ENCODE assay signal across 23 mouse cellular contexts in the genomic region with DNA sequence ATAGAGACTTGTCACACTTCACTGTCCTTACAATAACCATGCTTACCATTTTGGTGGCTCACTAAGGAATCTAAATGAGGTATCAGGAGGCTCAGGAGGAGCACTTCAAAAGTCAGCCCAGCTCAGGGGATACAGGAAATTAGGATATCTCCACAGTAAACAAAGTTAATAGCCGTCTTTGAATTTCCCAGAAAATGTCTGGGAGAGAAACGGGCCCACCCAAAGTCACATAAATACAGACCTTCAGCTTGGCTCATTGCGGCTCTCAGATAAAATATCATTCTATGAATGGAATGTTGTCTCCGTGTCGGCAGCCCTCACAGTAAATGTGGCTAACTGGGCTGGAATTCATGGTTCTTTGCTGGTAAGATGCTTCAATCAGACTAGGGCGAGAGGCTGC. TPM values are rescaled to one million over a fixed set of nuclear protein-coding genes. Genes with fewer than 3 reads are reported as not detected.
"Had no signal": no experiment of that assay in that cellular context is flagged by ENCODE, and none has a peak within 500 bp of the region (broad histone marks: within the 10 kb centered on the region; RNA-seq: fewer than 3 reads in every experiment).

No protein-coding gene starts in this region.

- ATAC-seq: midbrain, embryonic 16.5 days had no signal

- H3K4me3 ChIP-seq: lung, embryonic 15.5 days; midbrain, embryonic 10.5 days; midbrain, embryonic 12.5 days; myocyte; neural tube, embryonic 13.5 days; neural tube, embryonic 15.5 days had no signal

- H3K4me2 ChIP-seq: lung, embryonic 15.5 days; midbrain, embryonic 12.5 days; neural tube, embryonic 13.5 days; neural tube, embryonic 15.5 days had no signal

- H3K4me1 ChIP-seq: lung, embryonic 15.5 days; midbrain, embryonic 10.5 days; midbrain, embryonic 12.5 days; neural tube, embryonic 13.5 days; neural tube, embryonic 15.5 days had no signal

- H3K27ac ChIP-seq: liver, embryonic 14.5 days; lung, embryonic 15.5 days; midbrain, embryonic 10.5 days; midbrain, embryonic 12.5 days; neural tube, embryonic 13.5 days; neural tube, embryonic 15.5 days had no signal

- H3K9me3 ChIP-seq: lung, embryonic 15.5 days; midbrain, embryonic 10.5 days; midbrain, embryonic 12.5 days; neural tube, embryonic 13.5 days; neural tube, embryonic 15.5 days had no signal

- H3K27me3 ChIP-seq: lung, embryonic 15.5 days; midbrain, embryonic 12.5 days; neural tube, embryonic 13.5 days; neural tube, embryonic 15.5 days had no signal

- H3K9ac ChIP-seq: liver, embryonic 14.5 days; lung, embryonic 15.5 days; midbrain, embryonic 12.5 days; neural tube, embryonic 13.5 days; neural tube, embryonic 15.5 days had no signal

- H3K36me3 ChIP-seq: lung, embryonic 15.5 days; midbrain, embryonic 10.5 days; midbrain, embryonic 12.5 days; neural tube, embryonic 13.5 days; neural tube, embryonic 15.5 days had no signal

- DNase-seq: lung, adult 18-20 months; lung, postnatal 14 days; lung, postnatal 36 days; midbrain, embryonic 14.5 days; retina, postnatal 1 day; right cerebral cortex, adult 18-20 months; right cerebral cortex, postnatal 25 days; right cerebral cortex, postnatal 4 days; spleen, adult 18-20 months; thymus, adult 18-20 months; thymus, postnatal 14 days; thymus, postnatal 36 days had no signal

RNA-seq across cellular contexts. Expression of gene Gpr39, which starts 42.3 kb away (rescaled TPM):
- total RNA-seq: megakaryocyte, adult 5-6 weeks; megakaryocyte-erythroid progenitor cell, adult 5-6 weeks had no signal
- polyA plus RNA-seq: midbrain, embryonic 10.5 days; midbrain, embryonic 12.5 days; midbrain, embryonic 14.5 days; neural tube, embryonic 11.5 days; neural tube, embryonic 13.5 days had no signal
